Mouse (Mus musculus) cerebellum, adult 8-10 months (tissue): Measurements from ENCODE around the gene Ccdc89.

Experiments
- DNase-seq: peaks from one replicate; pipeline ENCODE4 v3.0.0; 2022

The Ccdc89 gene

GRCm38 (mm10) chr7:90426020-90427001 lies at the start of gene Ccdc89:
Ccdc89 (plus strand) TSS chr7:90426577.
- peak; percentile 78 for DNase-seq

GRCm38 (mm10) chr7:90384411-90384810 lies 42.0 kb upstream of the Ccdc89 start:
- no peak for DNase-seq

GRCm38 (mm10) chr7:90386885-90387459 lies 39.4 kb upstream of the Ccdc89 start:
- DNase-seq, result no peak

GRCm38 (mm10) chr7:90389765-90390164 lies 36.6 kb upstream of the Ccdc89 start:
- no peak for DNase-seq

GRCm38 (mm10) chr7:90395073-90395472 lies 31.3 kb upstream of the Ccdc89 start:
- DNase-seq, result no peak

GRCm38 (mm10) chr7:90395928-90396327 lies 30.4 kb upstream of the Ccdc89 start:
- no peak for DNase-seq

- peak; percentile 66 for DNase-seq
Observed at GRCm38 (mm10) chr7:90409934-90410333, 16.4 kb upstream of the Ccdc89 start.

- DNase-seq, result peak; percentile 30
Observed at GRCm38 (mm10) chr7:90427006-90427405, 629 bp downstream of the Ccdc89 start.

- DNase-seq, result no peak
Observed at GRCm38 (mm10) chr7:90432221-90432620, 5.8 kb downstream of the Ccdc89 start.

- no peak for DNase-seq
Observed at GRCm38 (mm10) chr7:90440044-90440443, 13.7 kb downstream of the Ccdc89 start.

GRCm38 (mm10) chr7:90442070-90442469 lies 15.7 kb downstream of the Ccdc89 start:
- no peak for DNase-seq

- peak; percentile 92 for DNase-seq
Observed at GRCm38 (mm10) chr7:90442518-90443080, 16.2 kb downstream of the Ccdc89 start, which contains the start of gene Crebzf. Crebzf (plus strand) TSS chr7:90442729.

GRCm38 (mm10) chr7:90443101-90444091 lies 17.0 kb downstream of the Ccdc89 start:
- peak; percentile 75 for DNase-seq

- no peak for DNase-seq
Observed at GRCm38 (mm10) chr7:90444206-90444605, 17.8 kb downstream of the Ccdc89 start.

GRCm38 (mm10) chr7:90456149-90456844 lies 29.9 kb downstream of the Ccdc89 start:
- DNase-seq, result no peak

- DNase-seq, result peak; percentile 77
Observed at GRCm38 (mm10) chr7:90456845-90457468, 30.6 kb downstream of the Ccdc89 start, which contains the start of gene Tmem126a. Tmem126a (minus strand) TSS chr7:90457229.

GRCm38 (mm10) chr7:90457517-90457916 lies 31.1 kb downstream of the Ccdc89 start:
- DNase-seq, result peak; percentile 38

- no peak for DNase-seq
Observed at GRCm38 (mm10) chr7:90460330-90460729, 34.0 kb downstream of the Ccdc89 start.

- DNase-seq, result no peak
Observed at GRCm38 (mm10) chr7:90460930-90461329, 34.6 kb downstream of the Ccdc89 start.

- DNase-seq, result no peak
Observed at GRCm38 (mm10) chr7:90461441-90461840, 35.1 kb downstream of the Ccdc89 start.

GRCm38 (mm10) chr7:90473511-90473910 lies 47.1 kb downstream of the Ccdc89 start:
- DNase-seq, result no peak
